Mouse (Mus musculus): ENCODE data around the gene Fam107a. TPM values are rescaled to one million over a fixed set of nuclear protein-coding genes. Genes with fewer than 3 reads are reported as not detected.
"Not testable (repeated sequence)": the region's sequence is repeated elsewhere in the genome, so short reads cannot be mapped to it uniquely, and the experiment has no call there.

The Fam107a gene
- polyA plus RNA-seq, 1 experiment from 2014 or later, result 0.45 TPM

- H3K27ac ChIP-seq (ENCODE audit: low read length); ATAC-seq (replicated peaks; ENCODE audit: extremely low read depth, insufficient read depth, low FRiP score); H3K9ac ChIP-seq (ENCODE audit: low read length); H3K9me3 ChIP-seq (replicated peaks; ENCODE audit: control insufficient read depth, low read length); H3K4me1 ChIP-seq (ENCODE audit: control insufficient read depth, insufficient read depth, low read length); H3K4me3 ChIP-seq (ENCODE audit: low read length); H3K27me3 ChIP-seq (ENCODE audit: control insufficient read depth, insufficient read depth, low read length); H3K36me3 ChIP-seq (ENCODE audit: control insufficient read depth, insufficient read depth); H3K4me2 ChIP-seq (ENCODE audit: low read depth, low read length): not testable (repeated sequence)
- WGBS, result 79% methylated on average over 8 of the region's 8 CpGs
These were observed 46.5 kb downstream of the Fam107a start for GRCm38 (mm10) chr14:8271281-8271680.

GRCm38 (mm10) chr14:8264378-8264777, 53.4 kb downstream of the Fam107a start:
- Histone ChIP-seq H3K9me3 (replicated peaks; ENCODE audit: control insufficient read depth, low read length) (peaks cover 3% of the 10 kb centered on the region; the same call in 1 of the 2 replicates), H3K4me3 (ENCODE audit: low read length) (no peak overlapping the region), H3K4me1 (ENCODE audit: control insufficient read depth, insufficient read depth, low read length) (no peaks in the 10 kb centered on the region), H3K27ac (ENCODE audit: low read length) (no peak overlapping the region), H3K27me3 (ENCODE audit: control insufficient read depth, insufficient read depth, low read length) (no peaks in the 10 kb centered on the region), H3K9ac (ENCODE audit: low read length) (no peak overlapping the region), H3K4me2 (ENCODE audit: low read depth, low read length) (no peak overlapping the region), H3K36me3 (ENCODE audit: control insufficient read depth, insufficient read depth) (no peaks in the 10 kb centered on the region)
- no peak for ATAC-seq (replicated peaks; ENCODE audit: extremely low read depth, insufficient read depth, low FRiP score)
- 98% methylated on average over 1 of the region's 1 CpGs for WGBS

GRCm38 (mm10) chr14:8262242-8262641, 55.6 kb downstream of the Fam107a start:
- Histone ChIP-seq H3K4me3 (ENCODE audit: low read length) (no peak overlapping the region), H3K4me1 (ENCODE audit: control insufficient read depth, insufficient read depth, low read length) (no peaks in the 10 kb centered on the region), H3K4me2 (ENCODE audit: low read depth, low read length) (no peak overlapping the region), H3K27ac (ENCODE audit: low read length) (no peak overlapping the region), H3K36me3 (ENCODE audit: control insufficient read depth, insufficient read depth) (no peaks in the 10 kb centered on the region), H3K9ac (ENCODE audit: low read length) (no peak overlapping the region), H3K9me3 (replicated peaks; ENCODE audit: control insufficient read depth, low read length) (peaks cover 3% of the 10 kb centered on the region; the same call in 1 of the 2 replicates), H3K27me3 (ENCODE audit: control insufficient read depth, insufficient read depth, low read length) (peaks cover 1% of the 10 kb centered on the region; the same call in 1 of the 2 replicates)
- WGBS, result 43% methylated on average over 1 of the region's 1 CpGs
- no peak for ATAC-seq (replicated peaks; ENCODE audit: extremely low read depth, insufficient read depth, low FRiP score)

GRCm38 (mm10) chr14:8260214-8260613, 57.6 kb downstream of the Fam107a start:
- no peaks in the 10 kb centered on the region for H3K9me3 ChIP-seq (replicated peaks; ENCODE audit: control insufficient read depth, low read length)
- no peak overlapping the region for H3K27ac ChIP-seq (ENCODE audit: low read length)
- no peak overlapping the region for H3K4me3 ChIP-seq (ENCODE audit: low read length)
- WGBS, result 81% methylated on average over 5 of the region's 5 CpGs
- peaks cover 3% of the 10 kb centered on the region; the same call in 1 of the 2 replicates for H3K27me3 ChIP-seq (ENCODE audit: control insufficient read depth, insufficient read depth, low read length)
- H3K9ac ChIP-seq (ENCODE audit: low read length), result no peak overlapping the region
- no peaks in the 10 kb centered on the region for H3K4me1 ChIP-seq (ENCODE audit: control insufficient read depth, insufficient read depth, low read length)
- H3K4me2 ChIP-seq (ENCODE audit: low read depth, low read length), result no peak overlapping the region
- H3K36me3 ChIP-seq (ENCODE audit: control insufficient read depth, insufficient read depth), result no peaks in the 10 kb centered on the region
- no peak for ATAC-seq (replicated peaks; ENCODE audit: extremely low read depth, insufficient read depth, low FRiP score)

GRCm38 (mm10) chr14:8259166-8259565, 58.7 kb downstream of the Fam107a start, which contains the start of gene Acox2:
Gene Acox2 (minus strand): TSS chr14:8259353.
- no peaks in the 10 kb centered on the region for H3K9me3 ChIP-seq (replicated peaks; ENCODE audit: control insufficient read depth, low read length)
- WGBS, result 71% methylated on average over 3 of the region's 3 CpGs
- no peak within 1 kb of the TSS for H3K27ac ChIP-seq (ENCODE audit: low read length)
- no peak within 1 kb of the TSS for H3K4me3 ChIP-seq (ENCODE audit: low read length)
- H3K9ac ChIP-seq (ENCODE audit: low read length), result no peak within 1 kb of the TSS
- H3K27me3 ChIP-seq (ENCODE audit: control insufficient read depth, insufficient read depth, low read length), result peaks cover 3% of the 10 kb centered on the region; the same call in 1 of the 2 replicates
- H3K36me3 ChIP-seq (ENCODE audit: control insufficient read depth, insufficient read depth), result no peaks in the 10 kb centered on the region
- no peak within 1 kb of the TSS for H3K4me2 ChIP-seq (ENCODE audit: low read depth, low read length)
- no peaks in the 10 kb centered on the region for H3K4me1 ChIP-seq (ENCODE audit: control insufficient read depth, insufficient read depth, low read length)
- no peak for ATAC-seq (replicated peaks; ENCODE audit: extremely low read depth, insufficient read depth, low FRiP score)

GRCm38 (mm10) chr14:8258752-8259151, 59.1 kb downstream of the Fam107a start:
- WGBS, result 70% methylated on average over 3 of the region's 3 CpGs
- Histone ChIP-seq H3K9ac (ENCODE audit: low read length) (no peak overlapping the region), H3K4me2 (ENCODE audit: low read depth, low read length) (no peak overlapping the region), H3K27me3 (ENCODE audit: control insufficient read depth, insufficient read depth, low read length) (peaks cover 3% of the 10 kb centered on the region; the same call in 1 of the 2 replicates), H3K36me3 (ENCODE audit: control insufficient read depth, insufficient read depth) (no peaks in the 10 kb centered on the region), H3K27ac (ENCODE audit: low read length) (no peak overlapping the region), H3K4me1 (ENCODE audit: control insufficient read depth, insufficient read depth, low read length) (no peaks in the 10 kb centered on the region), H3K4me3 (ENCODE audit: low read length) (no peak overlapping the region), H3K9me3 (replicated peaks; ENCODE audit: control insufficient read depth, low read length) (no peaks in the 10 kb centered on the region)
- ATAC-seq (replicated peaks; ENCODE audit: extremely low read depth, insufficient read depth, low FRiP score), result no peak

- no peak for ATAC-seq (replicated peaks; ENCODE audit: extremely low read depth, insufficient read depth, low FRiP score)
- no peaks in the 10 kb centered on the region for H3K36me3 ChIP-seq (ENCODE audit: control insufficient read depth, insufficient read depth)
- 35% methylated on average over 3 of the region's 3 CpGs for WGBS
These were observed 59.5 kb downstream of the Fam107a start for GRCm38 (mm10) chr14:8258335-8258627.

GRCm38 (mm10) chr14:8257521-8258334, 60.1 kb downstream of the Fam107a start:
- Histone ChIP-seq H3K4me1 (ENCODE audit: control insufficient read depth, insufficient read depth, low read length) (no peaks in the 10 kb centered on the region), H3K4me2 (ENCODE audit: low read depth, low read length) (no peak overlapping the region), H3K4me3 (ENCODE audit: low read length) (no peak overlapping the region), H3K36me3 (ENCODE audit: control insufficient read depth, insufficient read depth) (no peaks in the 10 kb centered on the region), H3K27me3 (ENCODE audit: control insufficient read depth, insufficient read depth, low read length) (peaks cover 3% of the 10 kb centered on the region; the same call in 1 of the 2 replicates), H3K9me3 (replicated peaks; ENCODE audit: control insufficient read depth, low read length) (no peaks in the 10 kb centered on the region), H3K27ac (ENCODE audit: low read length) (no peak overlapping the region), H3K9ac (ENCODE audit: low read length) (no peak overlapping the region)
- ATAC-seq (replicated peaks; ENCODE audit: extremely low read depth, insufficient read depth, low FRiP score), result no peak
- WGBS, result 50% methylated on average over 7 of the region's 7 CpGs

More at GRCm38 (mm10) chr14:8258335-8258627, 59.5 kb downstream of the Fam107a start:
- Histone ChIP-seq H3K4me2 (ENCODE audit: low read depth, low read length) (no peak overlapping the region), H3K27me3 (ENCODE audit: control insufficient read depth, insufficient read depth, low read length) (peaks cover 3% of the 10 kb centered on the region; the same call in 1 of the 2 replicates), H3K27ac (ENCODE audit: low read length) (no peak overlapping the region), H3K9ac (ENCODE audit: low read length) (no peak overlapping the region), H3K4me1 (ENCODE audit: control insufficient read depth, insufficient read depth, low read length) (no peaks in the 10 kb centered on the region), H3K9me3 (replicated peaks; ENCODE audit: control insufficient read depth, low read length) (no peaks in the 10 kb centered on the region), H3K4me3 (ENCODE audit: low read length) (no peak overlapping the region)

- Histone ChIP-seq H3K27ac (ENCODE audit: low read length) (no peak overlapping the region), H3K9me3 (replicated peaks; ENCODE audit: control insufficient read depth, low read length) (no peaks in the 10 kb centered on the region), H3K36me3 (ENCODE audit: control insufficient read depth, insufficient read depth) (no peaks in the 10 kb centered on the region), H3K4me2 (ENCODE audit: low read depth, low read length) (no peak overlapping the region), H3K4me1 (ENCODE audit: control insufficient read depth, insufficient read depth, low read length) (no peaks in the 10 kb centered on the region), H3K9ac (ENCODE audit: low read length) (no peak overlapping the region), H3K27me3 (ENCODE audit: control insufficient read depth, insufficient read depth, low read length) (peaks cover 3% of the 10 kb centered on the region; the same call in 1 of the 2 replicates), H3K4me3 (ENCODE audit: low read length) (no peak overlapping the region)
- ATAC-seq (replicated peaks; ENCODE audit: extremely low read depth, insufficient read depth, low FRiP score), result no peak
- WGBS, result 59% methylated on average over 5 of the region's 5 CpGs
These were observed 60.9 kb downstream of the Fam107a start for GRCm38 (mm10) chr14:8256881-8257280.

All from heart, embryonic 16.5 days (tissue).